Mouse (Mus musculus): ENCODE results near the gene Zswim9.

Gene Zswim9

GRCm38 (mm10) chr7:13278308-13278891, at the start of gene Zswim9:
Gene Zswim9 (minus strand): TSS chr7:13278721.
- peak; percentile 95 to 96 for DNase-seq

GRCm38 (mm10) chr7:13324316-13324715, 45.8 kb upstream of the Zswim9 start, which contains the start of gene Pla2g4c:
Gene Pla2g4c (plus strand): TSS chr7:13324655.
- DNase-seq, result no peak

GRCm38 (mm10) chr7:13321424-13321823, 42.9 kb upstream of the Zswim9 start:
- no peak for DNase-seq

GRCm38 (mm10) chr7:13314095-13314597, 35.6 kb upstream of the Zswim9 start:
- DNase-seq, result no peak

GRCm38 (mm10) chr7:13311401-13311800, 32.9 kb upstream of the Zswim9 start:
- no peak for DNase-seq

GRCm38 (mm10) chr7:13310493-13311199, 32.1 kb upstream of the Zswim9 start:
- DNase-seq, result no peak

GRCm38 (mm10) chr7:13309407-13309806, 30.9 kb upstream of the Zswim9 start:
- no peak for DNase-seq

GRCm38 (mm10) chr7:13303372-13303771, 24.9 kb upstream of the Zswim9 start:
- no peak for DNase-seq

- DNase-seq, result peak; percentile 15 to 26
Measured at GRCm38 (mm10) chr7:13302780-13303179, 24.3 kb upstream of the Zswim9 start.

- no peak for DNase-seq
Measured at GRCm38 (mm10) chr7:13301643-13302042, 23.1 kb upstream of the Zswim9 start.

GRCm38 (mm10) chr7:13298821-13299220, 20.3 kb upstream of the Zswim9 start:
- DNase-seq, result no peak

GRCm38 (mm10) chr7:13297636-13298035, 19.1 kb upstream of the Zswim9 start:
- no peak for DNase-seq

- no peak for DNase-seq
Measured at GRCm38 (mm10) chr7:13295256-13295655, 16.7 kb upstream of the Zswim9 start.

GRCm38 (mm10) chr7:13293878-13294855, 15.6 kb upstream of the Zswim9 start:
- no peak for DNase-seq

- DNase-seq, result no peak
Measured at GRCm38 (mm10) chr7:13291370-13291769, 12.8 kb upstream of the Zswim9 start.

GRCm38 (mm10) chr7:13290041-13290675, 11.6 kb upstream of the Zswim9 start:
- no peak for DNase-seq

- DNase-seq, result peak; percentile 9 to 14
Measured at GRCm38 (mm10) chr7:13288621-13289020, 10.1 kb upstream of the Zswim9 start.

- DNase-seq, result peak; percentile 13 to 15
Measured at GRCm38 (mm10) chr7:13278957-13279356, 436 bp upstream of the Zswim9 start.

GRCm38 (mm10) chr7:13277833-13278232, 688 bp downstream of the Zswim9 start:
- no peak for DNase-seq

GRCm38 (mm10) chr7:13277081-13277480, 1.4 kb downstream of the Zswim9 start, which contains the start of gene Lig1:
Gene Lig1 (plus strand): TSS chr7:13277283.
- DNase-seq, result no peak

GRCm38 (mm10) chr7:13271704-13272103, 6.8 kb downstream of the Zswim9 start:
- no peak for DNase-seq

GRCm38 (mm10) chr7:13269394-13269793, 9.1 kb downstream of the Zswim9 start:
- DNase-seq, result no peak

All from B cell, adult 2 months (primary cell).